Mouse (Mus musculus) small intestine, adult 2 months (tissue): ENCODE data around the gene Olfr181. TPM values are rescaled to one million over a fixed set of nuclear protein-coding genes. Genes with fewer than 3 reads are reported as not detected.

ENCODE experiments used
- H3K27ac ChIP-seq: fragments of 200-500 bp; 2 replicates; pipeline ENCODE4 v1.5.1; 2012; ENCODE audit warnings: low read depth, low read length, control low read depth, inconsistent platforms; ENCODE audit not compliant: insufficient read depth
- H3K27me3 ChIP-seq: fragments of 200-500 bp; 2 replicates; pipeline ENCODE4 v1.6.1; 2012; ENCODE audit warnings: mild to moderate bottlenecking, moderate library complexity, low read length, inconsistent platforms; ENCODE audit not compliant: control insufficient read depth, insufficient read depth
- H3K36me3 ChIP-seq: fragments of 200-500 bp; 2 replicates; pipeline ENCODE4 v1.6.1; 2012; ENCODE audit warnings: mild to moderate bottlenecking, low read length, control low read depth, inconsistent platforms; ENCODE audit not compliant: control insufficient read depth, insufficient read depth
- H3K4me1 ChIP-seq: fragments of 200-500 bp; 2 replicates; pipeline ENCODE4 v1.6.1; 2012; ENCODE audit warnings: low read length, inconsistent platforms, mixed read lengths; ENCODE audit not compliant: control insufficient read depth, insufficient read depth, insufficient read length
- H3K4me3 ChIP-seq: fragments of 200-500 bp; 2 replicates; pipeline ENCODE4 v1.5.1; 2012; ENCODE audit warnings: low read depth, mild to moderate bottlenecking, control low read depth, inconsistent platforms, low read length, moderate library complexity
- CTCF ChIP-seq: fragments of 200-500 bp; IDR thresholded peaks from 2 replicates; pipeline ENCODE4 v1.5.1; 2012; ENCODE audit warnings: low read depth, mild to moderate bottlenecking, control low read depth, inconsistent platforms, low read length, moderate library complexity, mixed read lengths; ENCODE audit not compliant: insufficient replicate concordance, insufficient read length; ENCODE audit errors: extremely low read depth
- POLR2A ChIP-seq: fragments of 200-500 bp; IDR thresholded peaks from 2 replicates; pipeline ENCODE4 v1.6.1; 2012; ENCODE audit warnings: low read depth, mild to moderate bottlenecking, control low read depth, inconsistent platforms, low read length, moderate library complexity
- WGBS: fragments of 180-500 bp; shearing (Covaris S2); methylation state at CpG from one replicate; pipeline ENCODE4 v1.1.7; 2018; 5-methylcytosine and 5-hydroxymethylcytosine counted together
- polyA plus RNA-seq: library from polyadenylated mRNA; depleted of rRNA; stranded (reverse); fragments of >200 nt; gene quantifications from 2 replicates; pipeline ENCODE4 v1.2.3, GENCODE M21; 2012; rRNA removed

Olfr181 gene
- not detected in 2 replicates for polyA plus RNA-seq

DNA sequence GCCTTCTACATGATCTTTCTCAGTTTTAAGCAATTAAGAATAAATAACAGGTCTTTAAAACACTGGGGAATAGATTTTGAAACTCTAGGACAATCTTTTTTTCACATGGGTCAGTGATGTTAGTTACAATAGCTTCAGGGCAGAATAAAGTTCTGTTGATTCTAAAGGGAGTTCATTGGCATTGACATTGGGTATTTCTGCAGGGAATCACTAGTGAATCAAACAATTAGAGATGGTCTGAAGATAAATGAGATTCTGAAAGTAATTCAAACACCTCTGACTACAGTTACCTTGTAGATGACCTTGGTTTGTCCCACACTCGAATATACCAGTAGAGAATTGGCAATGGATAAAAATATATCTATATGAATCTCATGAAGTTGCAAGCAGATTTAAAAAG is at the start of gene Olfr181:
Olfr181 (minus strand) TSS at position 101 of the 400 bp plus-strand sequence.
- Histone ChIP-seq H3K4me1 (no peaks in the 10 kb centered on the region), H3K36me3 (no peaks in the 10 kb centered on the region), H3K27ac (no peak within 1 kb of the TSS), H3K4me3 (no peak within 1 kb of the TSS), H3K27me3 (no peaks in the 10 kb centered on the region)
- TF ChIP-seq CTCF = no peak
- TF ChIP-seq POLR2A = no peak
- 55% methylated on average over 1 of the region's 1 CpGs for WGBS

DNA sequence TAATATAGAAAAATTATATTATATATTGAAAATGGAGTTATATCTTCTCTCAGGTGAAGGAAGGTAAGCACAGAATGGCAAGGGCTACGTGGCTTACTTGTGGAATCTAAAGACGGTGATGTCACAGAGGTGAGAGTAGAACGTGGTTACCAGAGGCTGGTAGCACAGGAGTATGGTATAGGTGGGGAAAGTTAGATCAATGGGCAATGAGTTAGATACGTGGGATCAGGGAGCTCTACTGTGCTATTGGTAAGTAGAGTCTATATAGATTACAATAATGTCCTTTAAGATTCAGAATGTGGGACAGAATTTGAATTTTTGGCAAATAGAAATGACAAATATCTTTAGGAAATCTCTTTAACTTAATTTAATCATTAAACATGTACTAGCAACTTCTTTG is 737 bp upstream of the Olfr181 start, which contains the start of gene Olfr180:
Olfr180 (minus strand) TSS at position 101 of the 400 bp plus-strand sequence.
- H3K4me1 ChIP-seq = no peaks in the 10 kb centered on the region
- no peaks in the 10 kb centered on the region for H3K27me3 ChIP-seq
- no peaks in the 10 kb centered on the region for H3K36me3 ChIP-seq
- WGBS = 78% methylated on average over 4 of the region's 4 CpGs
- no peak within 1 kb of the TSS for H3K27ac ChIP-seq
- no peak within 1 kb of the TSS for H3K4me3 ChIP-seq
- no peak for TF ChIP-seq CTCF
- TF ChIP-seq POLR2A = no peak

- H3K36me3 ChIP-seq = no peaks in the 10 kb centered on the region
- H3K4me3 ChIP-seq = no peak within 1 kb of the TSS
- WGBS = 85% methylated on average over 3 of the region's 3 CpGs
Observed at GRCm38 (mm10) chr16:58891963-58892362, 36.6 kb downstream of the Olfr181 start, which contains the start of gene Olfr178. Olfr178 (minus strand) TSS chr16:58892063.

DNA sequence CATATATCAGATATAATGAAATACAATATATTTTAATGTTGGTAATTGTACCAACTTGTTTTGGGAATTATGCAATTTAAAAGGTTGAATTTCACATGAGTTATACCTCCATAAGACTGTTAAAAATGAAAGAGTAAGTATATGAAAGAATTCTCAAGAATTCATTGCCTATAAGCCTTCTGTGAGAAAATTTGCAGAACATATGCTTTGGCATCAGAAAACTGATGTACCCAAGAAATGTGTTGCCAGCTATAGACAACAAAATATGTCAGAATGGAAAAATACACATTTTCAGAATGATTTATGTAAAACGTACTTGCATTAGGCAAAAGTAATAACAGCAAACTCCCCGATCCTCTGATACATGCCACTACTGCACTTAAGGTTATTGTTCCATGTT is 44.1 kb downstream of the Olfr181 start:
- Histone ChIP-seq H3K4me1 (no peaks in the 10 kb centered on the region), H3K27ac (no peak overlapping the region), H3K36me3 (no peaks in the 10 kb centered on the region), H3K4me3 (no peak overlapping the region), H3K27me3 (no peaks in the 10 kb centered on the region)
- 91% methylated on average over 2 of the region's 2 CpGs for WGBS
- TF ChIP-seq POLR2A = no peak
- TF ChIP-seq CTCF = no peak

More at GRCm38 (mm10) chr16:58891963-58892362, 36.6 kb downstream of the Olfr181 start, which contains the start of gene Olfr178:
- no peaks in the 10 kb centered on the region for H3K27me3 ChIP-seq
- H3K27ac ChIP-seq = no peak within 1 kb of the TSS
- no peaks in the 10 kb centered on the region for H3K4me1 ChIP-seq
- TF ChIP-seq POLR2A (no peak), CTCF (no peak)

Other genes with a start within 250 kb of the Olfr181 start
- 0.10 TPM in 1 of 2 replicates, not detected in the other for gene Gpr15, start 209.7 kb downstream of the Olfr181 start, polyA plus RNA-seq
- 28.0 and 43.0 TPM in 2 replicates for gene Cldnd1, start 200.8 kb downstream of the Olfr181 start, polyA plus RNA-seq
- gene Olfr172, start 165.6 kb downstream of the Olfr181 start, polyA plus RNA-seq = not detected in 2 replicates
- gene Olfr173, start 128.5 kb downstream of the Olfr181 start, polyA plus RNA-seq = not detected in 2 replicates
- gene Olfr175-ps1, start 102.0 kb downstream of the Olfr181 start, polyA plus RNA-seq = not detected in 2 replicates
- gene Olfr177, start 54.0 kb downstream of the Olfr181 start, polyA plus RNA-seq = not detected in 2 replicates
- not detected in 2 replicates for gene Olfr178, start 36.7 kb downstream of the Olfr181 start, polyA plus RNA-seq
- not detected in 2 replicates for gene Olfr180, start 637 bp upstream of the Olfr181 start, polyA plus RNA-seq
- gene Olfr183, start 66.6 kb upstream of the Olfr181 start, polyA plus RNA-seq = not detected in 2 replicates
- not detected in 2 replicates for gene Olfr186, start 101.5 kb upstream of the Olfr181 start, polyA plus RNA-seq
- not detected in 2 replicates for gene Olfr187, start 111.0 kb upstream of the Olfr181 start, polyA plus RNA-seq
- not detected in 2 replicates for gene Olfr190, start 149.2 kb upstream of the Olfr181 start, polyA plus RNA-seq
- gene Olfr191, start 161.1 kb upstream of the Olfr181 start, polyA plus RNA-seq = not detected in 2 replicates
- gene Olfr193, start 183.1 kb upstream of the Olfr181 start, polyA plus RNA-seq = not detected in 2 replicates
- gene Olfr194, start 192.3 kb upstream of the Olfr181 start, polyA plus RNA-seq = not detected in 2 replicates
- not detected in 2 replicates for gene Olfr195, start 218.3 kb upstream of the Olfr181 start, polyA plus RNA-seq
- gene Olfr196, start 241.7 kb upstream of the Olfr181 start, polyA plus RNA-seq = not detected in 2 replicates